Mouse (Mus musculus) ES-E14 (cell line): ENCODE results near the gene Ccdc184.

ENCODE experiments used
- MAFK ChIP-seq: IDR thresholded peaks from 2 replicates; pipeline ENCODE4 v1.6.1; 2014; ENCODE audit warnings: mild to moderate bottlenecking, low read depth, low read length, inconsistent platforms; ENCODE audit not compliant: insufficient read depth
- ZC3H11A ChIP-seq: IDR thresholded peaks from 2 replicates; pipeline ENCODE4 v1.6.1; 2012; ENCODE audit warnings: low read depth, mild to moderate bottlenecking, inconsistent platforms, low read length, borderline replicate concordance

DNA sequence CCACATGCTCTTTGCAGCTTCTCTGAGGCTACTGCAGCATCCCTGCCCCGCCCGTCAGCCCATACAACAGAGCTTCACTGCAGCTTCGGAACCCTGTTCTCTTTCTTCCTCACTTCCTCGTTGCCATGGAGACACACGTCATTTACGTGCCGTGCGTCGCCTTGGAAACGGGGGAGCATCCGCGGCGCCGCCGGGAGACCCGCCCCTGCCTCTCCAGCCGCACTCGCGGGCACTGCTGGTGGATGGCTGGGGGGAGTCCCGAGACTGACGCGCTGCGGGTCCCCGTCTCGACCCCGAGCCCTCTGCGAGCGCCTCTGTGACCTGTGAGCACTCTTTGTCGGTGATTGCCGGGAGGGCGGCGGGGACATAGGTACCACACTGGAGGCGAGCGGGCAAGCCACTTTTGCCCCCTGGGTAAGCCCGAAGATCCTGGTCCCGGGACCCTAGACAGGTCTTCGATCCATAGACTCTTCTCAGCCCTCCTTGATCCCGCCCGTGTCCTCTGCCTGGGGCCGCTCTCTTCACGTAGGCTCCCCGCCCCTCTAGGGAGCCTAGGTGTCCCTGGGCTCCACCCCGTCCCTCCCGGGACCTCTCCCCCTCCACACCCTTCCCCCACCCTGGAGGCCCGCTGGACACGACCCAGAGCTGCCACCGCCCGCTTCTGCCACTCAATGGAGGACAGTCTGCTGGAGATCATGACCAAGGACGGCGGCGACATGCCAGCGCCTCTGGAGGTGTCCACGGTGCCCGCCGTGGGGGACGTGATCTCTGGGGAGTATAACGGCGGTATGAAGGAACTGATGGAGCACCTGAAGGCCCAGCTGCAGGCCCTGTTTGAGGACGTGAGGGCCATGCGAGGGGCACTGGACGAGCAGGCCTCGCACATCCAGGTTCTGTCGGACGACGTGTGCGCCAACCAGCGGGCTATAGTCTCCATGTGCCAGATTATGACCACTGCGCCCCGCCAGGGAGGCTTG, 975 bp downstream of the Ccdc184 start:
- TF ChIP-seq MAFK: no peak
- no peak for TF ChIP-seq ZC3H11A
